Mouse (Mus musculus) liver, embryonic 13.5 days (tissue): ENCODE data around the gene Cox8a. TPM values are rescaled to one million over a fixed set of nuclear protein-coding genes. Genes with fewer than 3 reads are reported as not detected.

Experiments used
- ATAC-seq: fragments of 200-750 bp; cut with Nextera tagmentation; 2 replicates; pipeline ENCODE4 v1.8.0; 2017; ENCODE audit warnings: low read depth, mild to moderate bottlenecking, moderate number of reproducible peaks, moderate library complexity
- DNase-seq: peaks from one replicate; pipeline ENCODE4 v3.0.0; 2022
- H3K27ac ChIP-seq: fragments of 300-500 bp; sonication (generic); 2 replicates; pipeline ENCODE4 v1.5.1; 2015; ENCODE audit warnings: moderate library complexity, mild to moderate bottlenecking, inconsistent platforms
- H3K27me3 ChIP-seq: fragments of 300-500 bp; sonication (generic); 2 replicates; pipeline ENCODE4 v1.6.1; 2015; ENCODE audit warnings: mild to moderate bottlenecking, inconsistent platforms
- H3K36me3 ChIP-seq: fragments of 300-500 bp; sonication (generic); 2 replicates; pipeline ENCODE4 v1.6.1; 2015; ENCODE audit warnings: mild to moderate bottlenecking, inconsistent platforms
- H3K4me1 ChIP-seq: fragments of 300-500 bp; sonication (generic); replicated peaks from 2 replicates; pipeline ENCODE4 v1.6.1; 2015; ENCODE audit warnings: inconsistent platforms
- H3K4me2 ChIP-seq: fragments of 300-500 bp; sonication (generic); 2 replicates; pipeline ENCODE4 v1.6.1; 2015; ENCODE audit warnings: inconsistent platforms, mild to moderate bottlenecking, moderate library complexity
- H3K4me3 ChIP-seq: fragments of 300-500 bp; sonication (generic); replicated peaks from 2 replicates; pipeline ENCODE4 v1.5.1; 2015; ENCODE audit warnings: mild to moderate bottlenecking, inconsistent platforms
- H3K9ac ChIP-seq: fragments of 300-500 bp; sonication (generic); 2 replicates; pipeline ENCODE4 v1.6.1; 2015; ENCODE audit warnings: mild to moderate bottlenecking, inconsistent platforms
- H3K9me3 ChIP-seq: fragments of 300-500 bp; sonication (generic); replicated peaks from 2 replicates; pipeline ENCODE4 v1.6.1; 2016; ENCODE audit warnings: inconsistent platforms
- WGBS: fragments of 180-500 bp; shearing (Covaris S2); methylation state at CpG from one replicate; pipeline ENCODE4 v1.1.7; 2015; ENCODE audit not compliant: insufficient replicate concordance; 5-methylcytosine and 5-hydroxymethylcytosine counted together
- polyA plus RNA-seq: library from polyadenylated mRNA; unstranded; fragments of >200 nt; fragmentation: Nextera tagmentation; extraction: Ambion mirVana; gene quantifications from 2 replicates; pipeline ENCODE4 v1.2.1, GENCODE M21; 2015

Gene Cox8a
- polyA plus RNA-seq, 1 experiment from 2014 or later, result 757 TPM

- no peaks in the 10 kb centered on the region for H3K27me3 ChIP-seq
- no peak overlapping the region for H3K4me2 ChIP-seq
- H3K4me3 ChIP-seq, result no peak overlapping the region
- no peak overlapping the region for H3K27ac ChIP-seq
- no peak overlapping the region for H3K9ac ChIP-seq
- WGBS, result 80% methylated on average over 6 of the region's 6 CpGs
- no peaks in the 10 kb centered on the region for H3K9me3 ChIP-seq
- H3K4me1 ChIP-seq, result peaks cover 14% of the 10 kb centered on the region
- DNase-seq (no peak), ATAC-seq (no peak)
- peaks cover 17% of the 10 kb centered on the region for H3K36me3 ChIP-seq
These were observed 4.8 kb upstream of the Cox8a start for GRCm38 (mm10) chr19:7222196-7222595.

DNA sequence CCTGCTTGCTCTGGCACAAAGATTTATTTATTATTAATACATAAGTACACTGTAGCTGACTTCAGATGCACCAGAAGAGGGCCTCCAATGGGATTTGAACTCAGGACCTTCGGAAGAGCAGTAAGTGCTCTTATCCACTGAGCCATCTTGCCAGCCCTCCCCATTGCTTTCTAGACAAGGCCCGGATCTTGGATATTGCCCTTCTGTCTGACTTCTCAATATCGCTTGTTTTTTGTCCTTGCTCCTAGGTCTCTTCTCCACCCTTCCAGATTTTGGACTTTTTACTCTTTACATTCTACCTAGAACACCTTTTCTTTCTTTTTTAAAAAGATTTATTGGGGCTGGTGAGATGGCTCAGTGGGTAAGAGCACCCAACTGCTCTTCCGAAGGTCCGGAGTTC, 1.3 kb upstream of the Cox8a start:
- H3K4me3 ChIP-seq, result no peak overlapping the region
- H3K27ac ChIP-seq, result no peak overlapping the region
- H3K36me3 ChIP-seq, result peaks cover 27% of the 10 kb centered on the region
- H3K9ac ChIP-seq, result no peak overlapping the region
- no peaks in the 10 kb centered on the region for H3K9me3 ChIP-seq
- 87% methylated on average over 5 of the region's 5 CpGs for WGBS
- ATAC-seq (no peak), DNase-seq (no peak)
- no peaks in the 10 kb centered on the region for H3K27me3 ChIP-seq
- peak overlapping the region; percentile 10; the same call in 1 of the 2 replicates for H3K4me2 ChIP-seq
- peaks cover 41% of the 10 kb centered on the region for H3K4me1 ChIP-seq

DNA sequence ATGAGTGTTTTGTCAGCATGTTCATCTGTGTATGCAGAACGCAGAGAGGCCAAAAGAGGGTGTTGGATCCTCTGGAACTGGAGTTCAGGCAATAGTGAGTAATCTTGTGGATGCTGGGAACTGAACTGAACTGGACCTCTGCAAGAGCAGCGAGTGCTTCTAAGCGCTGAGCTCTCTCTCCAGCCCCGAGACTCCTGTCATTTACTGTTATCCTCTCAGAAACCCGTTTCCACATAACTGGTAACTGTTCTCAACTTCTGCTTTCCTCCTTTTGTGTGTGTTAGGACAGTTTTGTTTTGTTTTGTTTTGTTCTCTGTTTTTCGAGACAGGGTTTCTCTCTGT, 481 bp upstream of the Cox8a start:
- ATAC-seq (peak; percentile 27), DNase-seq (no peak)
- Histone ChIP-seq H3K36me3 (peaks cover 36% of the 10 kb centered on the region), H3K4me1 (peaks cover 41% of the 10 kb centered on the region), H3K9me3 (no peaks in the 10 kb centered on the region), H3K27me3 (no peaks in the 10 kb centered on the region), H3K4me3 (peak overlapping the region; percentile 86), H3K27ac (peak overlapping the region; percentile 67), H3K4me2 (peak overlapping the region; percentile 88), H3K9ac (peak overlapping the region; percentile 70)
- 5% methylated on average over 6 of the region's 6 CpGs for WGBS

GRCm38 (mm10) chr19:7214484-7214883, 2.9 kb downstream of the Cox8a start:
- no peaks in the 10 kb centered on the region for H3K9me3 ChIP-seq
- no peak overlapping the region for H3K4me3 ChIP-seq
- no peak overlapping the region for H3K9ac ChIP-seq
- no peak for DNase-seq
- no peak overlapping the region for H3K27ac ChIP-seq
- no peaks in the 10 kb centered on the region for H3K27me3 ChIP-seq
- peaks cover 54% of the 10 kb centered on the region for H3K36me3 ChIP-seq
- peaks cover 45% of the 10 kb centered on the region for H3K4me1 ChIP-seq
- no peak overlapping the region for H3K4me2 ChIP-seq
- ATAC-seq, result no peak
- WGBS, result 75% methylated on average over 5 of the region's 5 CpGs

DNA sequence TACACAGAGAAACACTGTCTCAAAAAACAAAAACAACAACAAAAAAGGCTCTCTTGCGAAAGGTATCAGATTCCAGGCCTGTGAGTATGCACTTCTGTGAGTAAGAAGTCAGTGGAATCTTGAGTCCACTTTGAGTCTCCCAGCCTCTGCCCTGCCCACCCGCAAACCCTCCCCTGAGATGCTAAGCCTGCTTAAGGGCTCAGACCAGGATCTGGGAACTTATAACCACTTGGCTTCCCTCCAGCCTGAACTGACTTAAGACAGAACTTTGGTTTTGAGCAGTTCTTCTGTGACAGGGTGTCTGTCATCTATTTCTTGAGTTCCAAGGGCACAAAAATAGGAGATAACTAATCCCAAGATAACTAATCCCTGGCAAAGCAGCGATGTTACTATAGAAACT, 4.4 kb downstream of the Cox8a start:
- no peak for ATAC-seq
- peaks cover 54% of the 10 kb centered on the region for H3K36me3 ChIP-seq
- no peak overlapping the region for H3K9ac ChIP-seq
- H3K4me1 ChIP-seq, result peaks cover 37% of the 10 kb centered on the region
- H3K27ac ChIP-seq, result no peak overlapping the region
- H3K4me2 ChIP-seq, result no peak overlapping the region
- DNase-seq, result no peak
- no peaks in the 10 kb centered on the region for H3K27me3 ChIP-seq
- WGBS, result 85% methylated on average over 3 of the region's 3 CpGs
- no peaks in the 10 kb centered on the region for H3K9me3 ChIP-seq
- H3K4me3 ChIP-seq, result no peak overlapping the region

GRCm38 (mm10) chr19:7212216-7212615, 5.2 kb downstream of the Cox8a start:
- Histone ChIP-seq H3K9ac (no peak overlapping the region), H3K4me2 (no peak overlapping the region), H3K4me1 (peaks cover 40% of the 10 kb centered on the region), H3K9me3 (no peaks in the 10 kb centered on the region), H3K27ac (no peak overlapping the region), H3K4me3 (no peak overlapping the region), H3K27me3 (no peaks in the 10 kb centered on the region), H3K36me3 (peaks cover 54% of the 10 kb centered on the region)
- 77% methylated on average over 1 of the region's 1 CpGs for WGBS
- DNase-seq (no peak), ATAC-seq (no peak)

DNA sequence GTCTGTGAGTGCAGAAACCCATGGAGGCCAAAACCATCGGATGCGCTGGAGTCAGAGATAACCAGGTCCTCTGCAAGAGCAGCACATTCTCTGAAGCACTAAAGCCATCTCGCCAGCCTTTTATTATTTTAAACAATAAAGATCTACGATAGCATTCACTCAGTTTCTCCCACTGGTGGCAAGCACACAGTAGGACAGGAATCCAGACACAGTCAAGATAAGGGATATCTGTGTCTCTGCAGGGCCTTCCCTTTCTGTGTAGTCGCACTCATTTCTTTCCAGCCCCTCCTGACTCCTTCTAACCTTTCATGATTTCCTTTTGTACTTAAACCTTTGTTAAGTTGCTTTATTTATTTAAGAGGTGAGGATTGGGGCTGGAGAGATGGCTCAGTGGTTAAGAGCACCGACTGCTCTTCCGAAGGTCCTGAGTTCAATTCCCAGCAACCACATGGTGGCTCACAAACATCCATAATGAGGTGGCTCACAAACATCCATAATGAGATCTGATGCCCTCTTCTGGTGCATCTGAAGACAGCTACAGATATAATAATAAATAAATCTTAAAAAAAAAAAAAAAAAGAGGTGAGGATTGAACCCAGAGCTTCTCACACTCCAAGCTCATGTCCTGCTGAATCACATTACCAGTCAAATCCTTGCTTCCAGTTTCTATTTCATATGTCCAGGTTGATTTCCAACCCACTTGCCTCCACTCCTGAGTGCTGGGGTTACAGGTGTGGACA, 7.3 kb downstream of the Cox8a start:
- Histone ChIP-seq H3K27ac (no peak overlapping the region), H3K4me3 (no peak overlapping the region), H3K36me3 (peaks cover 40% of the 10 kb centered on the region), H3K27me3 (no peaks in the 10 kb centered on the region), H3K9me3 (no peaks in the 10 kb centered on the region), H3K4me1 (peaks cover 38% of the 10 kb centered on the region), H3K4me2 (no peak overlapping the region), H3K9ac (no peak overlapping the region)
- ATAC-seq, result no peak
- whole genome bisulfite sequencing, result 74% methylated on average over 7 of the region's 7 CpGs
- no peak for DNase-seq

- H3K4me3 ChIP-seq, result peak within 1 kb of the TSS; percentile 94
- peak; percentile 94 for DNase-seq
- peak; percentile 96 for ATAC-seq
- peaks cover 54% of the 10 kb centered on the region for H3K4me1 ChIP-seq
- H3K9ac ChIP-seq, result peak within 1 kb of the TSS; percentile 86
- peak within 1 kb of the TSS; percentile 85 for H3K4me2 ChIP-seq
- WGBS, result under 1% methylated on average over 79 of the region's 79 CpGs
- H3K9me3 ChIP-seq, result no peaks in the 10 kb centered on the region
- H3K27me3 ChIP-seq, result no peaks in the 10 kb centered on the region
- H3K36me3 ChIP-seq, result peaks cover 35% of the 10 kb centered on the region
- H3K27ac ChIP-seq, result peak within 1 kb of the TSS; percentile 98
These were observed 11.4 kb downstream of the Cox8a start, which contains the start of gene Otub1 for GRCm38 (mm10) chr19:7205753-7206736. TSS of gene Otub1 (minus strand) at chr19:7206316.

GRCm38 (mm10) chr19:7205326-7205725, 12.1 kb downstream of the Cox8a start:
- peaks cover 39% of the 10 kb centered on the region for H3K36me3 ChIP-seq
- peaks cover 49% of the 10 kb centered on the region for H3K4me1 ChIP-seq
- H3K9me3 ChIP-seq, result no peaks in the 10 kb centered on the region
- H3K27ac ChIP-seq, result peak overlapping the region; percentile 98
- H3K4me2 ChIP-seq, result peak overlapping the region; percentile 85
- H3K27me3 ChIP-seq, result no peaks in the 10 kb centered on the region
- peak overlapping the region; percentile 86 for H3K9ac ChIP-seq
- no peak for ATAC-seq
- no peak for DNase-seq
- whole genome bisulfite sequencing, result 31% methylated on average over 7 of the region's 7 CpGs
- peak overlapping the region; percentile 94 for H3K4me3 ChIP-seq

DNA sequence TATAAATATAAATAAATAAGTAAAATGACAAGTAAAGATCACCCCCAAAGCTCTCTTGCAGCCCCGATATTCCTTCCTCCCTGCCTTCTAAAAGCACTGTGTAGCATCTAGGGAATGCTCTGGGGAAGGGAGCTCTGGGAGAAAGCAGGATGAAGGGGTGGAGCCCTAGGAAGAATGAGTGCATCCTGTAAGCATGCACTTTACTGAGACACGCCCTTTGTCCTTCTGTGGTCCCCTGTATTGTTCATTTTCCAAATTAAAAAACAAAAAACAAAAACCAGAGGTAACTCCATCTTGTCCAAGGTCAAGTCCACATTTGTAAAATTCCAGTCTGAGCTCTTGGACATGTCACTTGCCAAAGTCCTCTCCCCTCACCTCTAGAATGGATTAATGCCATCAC, 12.5 kb downstream of the Cox8a start:
- H3K4me1 ChIP-seq, result peaks cover 49% of the 10 kb centered on the region
- H3K4me3 ChIP-seq, result peak overlapping the region; percentile 94
- peak overlapping the region; percentile 86 for H3K9ac ChIP-seq
- peaks cover 43% of the 10 kb centered on the region for H3K36me3 ChIP-seq
- H3K4me2 ChIP-seq, result peak overlapping the region; percentile 85
- no peaks in the 10 kb centered on the region for H3K9me3 ChIP-seq
- ATAC-seq (no peak), DNase-seq (no peak)
- H3K27ac ChIP-seq, result peak overlapping the region; percentile 98
- 60% methylated on average over 2 of the region's 2 CpGs for whole genome bisulfite sequencing
- H3K27me3 ChIP-seq, result no peaks in the 10 kb centered on the region

DNA sequence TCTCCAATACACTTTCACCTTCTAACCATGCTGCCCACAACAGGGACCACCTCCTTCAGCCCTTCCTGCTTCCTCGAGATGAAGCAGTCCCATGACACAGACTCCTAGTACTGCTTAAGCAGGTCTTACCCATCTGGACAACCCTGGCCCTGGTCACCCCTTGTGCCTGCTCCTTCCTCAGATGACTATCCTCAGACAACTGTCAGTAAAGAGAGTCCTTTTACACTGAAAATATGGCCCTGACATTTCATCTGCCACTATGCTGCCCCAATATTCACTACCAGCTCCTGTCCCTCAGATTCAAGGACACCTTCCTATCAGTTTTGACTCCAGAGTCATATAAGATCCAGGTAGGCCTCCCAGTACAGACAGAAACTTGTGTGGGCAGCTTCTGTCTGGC, 17.0 kb downstream of the Cox8a start:
- H3K4me2 ChIP-seq, result no peak overlapping the region
- DNase-seq (no peak), ATAC-seq (no peak)
- no peak overlapping the region for H3K27ac ChIP-seq
- no peaks in the 10 kb centered on the region for H3K9me3 ChIP-seq
- 39% methylated on average over 1 of the region's 1 CpGs for WGBS
- H3K9ac ChIP-seq, result no peak overlapping the region
- H3K4me1 ChIP-seq, result peaks cover 50% of the 10 kb centered on the region
- no peaks in the 10 kb centered on the region for H3K27me3 ChIP-seq
- H3K4me3 ChIP-seq, result no peak overlapping the region
- H3K36me3 ChIP-seq, result peaks cover 77% of the 10 kb centered on the region
